Mouse (Mus musculus) embryonic facial prominence, embryonic 12.5 days (tissue): ENCODE measurements around the gene Rhot2. TPM values are rescaled to one million over a fixed set of nuclear protein-coding genes. Genes with fewer than 3 reads are reported as not detected.
A peak's percentile ranks its signal among the peaks of the same experiment; 100 is the strongest.

Experiments used
- ATAC-seq: fragments of 200-750 bp; cut with Nextera tagmentation; 2 replicates; pipeline ENCODE4 v1.8.0; 2017; ENCODE audit not compliant: insufficient number of reproducible peaks, insufficient read depth, low FRiP score, low TSS enrichment
- H3K27ac ChIP-seq: fragments of 300-500 bp; sonication (generic); 2 replicates; pipeline ENCODE4 v1.5.1; 2016; ENCODE audit warnings: mild to moderate bottlenecking
- H3K27me3 ChIP-seq: fragments of 300-500 bp; sonication (generic); 2 replicates; pipeline ENCODE4 v1.6.1; 2016; ENCODE audit warnings: mild to moderate bottlenecking, moderate library complexity
- H3K36me3 ChIP-seq: fragments of 300-500 bp; sonication (generic); 2 replicates; pipeline ENCODE4 v1.6.1; 2016; ENCODE audit warnings: mild to moderate bottlenecking
- H3K4me1 ChIP-seq: fragments of 300-500 bp; sonication (generic); 2 replicates; pipeline ENCODE4 v1.6.1; 2016
- H3K4me2 ChIP-seq: fragments of 300-500 bp; sonication (generic); replicated peaks from 2 replicates; pipeline ENCODE4 v1.6.1; 2016; ENCODE audit warnings: mild to moderate bottlenecking, moderate library complexity
- H3K4me3 ChIP-seq: fragments of 300-500 bp; sonication (generic); 2 replicates; pipeline ENCODE4 v1.5.1; 2016; ENCODE audit warnings: mild to moderate bottlenecking
- H3K9ac ChIP-seq: fragments of 300-500 bp; sonication (generic); 2 replicates; pipeline ENCODE4 v1.6.1; 2016; ENCODE audit warnings: mild to moderate bottlenecking, moderate library complexity
- H3K9me3 ChIP-seq: fragments of 300-500 bp; sonication (generic); 2 replicates; pipeline ENCODE4 v1.6.1; 2016; ENCODE audit warnings: mild to moderate bottlenecking, moderate library complexity
- WGBS: fragments of 180-500 bp; shearing (Covaris S2); methylation state at CpG from one replicate; pipeline ENCODE4 v1.1.7; 2016; 5-methylcytosine and 5-hydroxymethylcytosine counted together
- polyA plus RNA-seq: library from polyadenylated mRNA; unstranded; fragments of >200 nt; fragmentation: Nextera tagmentation; extraction: Ambion mirVana; gene quantifications from 2 replicates; pipeline ENCODE4 v1.2.1, GENCODE M21; 2016

The Rhot2 gene
- polyA plus RNA-seq, 1 experiment from 2014 or later, result 23.0 TPM

- Histone ChIP-seq H3K27ac (peak within 1 kb of the TSS; percentile 38; the same call in 1 of the 2 replicates), H3K27me3 (no peaks in the 10 kb centered on the region), H3K4me1 (peaks cover 37% of the 10 kb centered on the region), H3K9ac (0 out of 2 replicates have a peak within 1 kb of the TSS, but pooled peaks have one; percentile 15), H3K9me3 (no peaks in the 10 kb centered on the region), H3K4me3 (no peak within 1 kb of the TSS), H3K36me3 (peaks cover 55% of the 10 kb centered on the region), H3K4me2 (no peak within 1 kb of the TSS)
- no peak for ATAC-seq
- 22% methylated on average over 5 of the region's 5 CpGs for WGBS
Observed at GRCm38 (mm10) chr17:25880196-25880910, 35.7 kb upstream of the Rhot2 start, which contains the start of gene Wfikkn1. Gene Wfikkn1, minus strand, starts transcription at chr17:25880858.

DNA sequence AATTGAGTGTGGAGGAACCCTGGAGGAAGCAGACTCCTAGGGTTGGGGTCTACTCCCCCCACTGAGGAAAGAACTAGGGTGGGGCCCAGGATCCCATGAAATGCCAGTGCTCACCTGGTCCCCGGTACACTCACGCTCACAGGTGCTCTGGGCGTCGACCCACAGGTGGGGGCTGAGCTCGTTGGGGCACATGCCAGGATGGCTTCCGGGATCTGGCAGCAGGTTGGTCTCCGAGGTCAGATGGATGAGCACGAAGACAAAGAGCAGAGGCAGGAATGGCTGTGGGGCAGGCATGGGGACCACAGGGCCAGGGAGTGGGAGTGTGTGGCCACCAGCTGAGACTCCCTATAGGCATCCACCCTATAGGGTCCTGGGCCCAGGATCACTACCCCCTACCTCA, 35.1 kb upstream of the Rhot2 start:
- Histone ChIP-seq H3K4me1 (peaks cover 37% of the 10 kb centered on the region), H3K9me3 (no peaks in the 10 kb centered on the region), H3K27me3 (no peaks in the 10 kb centered on the region), H3K4me3 (no peak overlapping the region), H3K4me2 (no peak overlapping the region), H3K36me3 (peaks cover 49% of the 10 kb centered on the region), H3K9ac (no peak overlapping the region), H3K27ac (no peak overlapping the region)
- 73% methylated on average over 8 of the region's 8 CpGs for WGBS
- ATAC-seq, result no peak

DNA sequence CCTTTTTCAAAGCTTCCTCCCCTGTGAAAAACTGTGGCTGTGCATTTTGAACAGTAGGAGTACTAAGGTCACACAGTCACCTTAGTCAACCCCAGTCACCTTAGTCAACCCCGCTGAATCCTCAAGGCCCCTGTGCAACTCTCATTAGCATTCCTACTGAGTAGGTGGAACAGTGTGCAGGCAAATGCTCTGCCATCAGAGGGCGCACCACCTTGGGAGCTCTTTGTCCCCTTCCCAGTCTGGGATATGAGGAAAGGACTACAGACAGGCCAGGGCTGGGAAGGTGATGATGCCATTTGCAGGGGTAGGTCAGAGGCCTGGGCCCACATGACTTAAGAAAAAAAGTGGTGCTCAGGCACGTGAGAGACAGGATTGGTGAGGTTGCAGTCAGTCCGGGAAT, 34.6 kb upstream of the Rhot2 start:
- Histone ChIP-seq H3K36me3 (peaks cover 44% of the 10 kb centered on the region), H3K4me1 (peaks cover 37% of the 10 kb centered on the region), H3K4me3 (no peak overlapping the region), H3K9me3 (no peaks in the 10 kb centered on the region), H3K4me2 (no peak overlapping the region), H3K27me3 (no peaks in the 10 kb centered on the region), H3K9ac (no peak overlapping the region), H3K27ac (no peak overlapping the region)
- 47% methylated on average over 4 of the region's 4 CpGs for WGBS
- no peak for ATAC-seq

- ATAC-seq, result no peak
- 84% methylated on average over 19 of the region's 19 CpGs for WGBS
- no peaks in the 10 kb centered on the region for H3K9me3 ChIP-seq
- H3K27me3 ChIP-seq, result no peaks in the 10 kb centered on the region
- H3K9ac ChIP-seq, result no peak overlapping the region
- H3K4me2 ChIP-seq, result no peak overlapping the region
- H3K4me1 ChIP-seq, result peaks cover 40% of the 10 kb centered on the region
- H3K4me3 ChIP-seq, result no peak overlapping the region
- peaks cover 39% of the 10 kb centered on the region for H3K36me3 ChIP-seq
- H3K27ac ChIP-seq, result no peak overlapping the region
Observed at GRCm38 (mm10) chr17:25878611-25879180, 34.0 kb upstream of the Rhot2 start.

DNA sequence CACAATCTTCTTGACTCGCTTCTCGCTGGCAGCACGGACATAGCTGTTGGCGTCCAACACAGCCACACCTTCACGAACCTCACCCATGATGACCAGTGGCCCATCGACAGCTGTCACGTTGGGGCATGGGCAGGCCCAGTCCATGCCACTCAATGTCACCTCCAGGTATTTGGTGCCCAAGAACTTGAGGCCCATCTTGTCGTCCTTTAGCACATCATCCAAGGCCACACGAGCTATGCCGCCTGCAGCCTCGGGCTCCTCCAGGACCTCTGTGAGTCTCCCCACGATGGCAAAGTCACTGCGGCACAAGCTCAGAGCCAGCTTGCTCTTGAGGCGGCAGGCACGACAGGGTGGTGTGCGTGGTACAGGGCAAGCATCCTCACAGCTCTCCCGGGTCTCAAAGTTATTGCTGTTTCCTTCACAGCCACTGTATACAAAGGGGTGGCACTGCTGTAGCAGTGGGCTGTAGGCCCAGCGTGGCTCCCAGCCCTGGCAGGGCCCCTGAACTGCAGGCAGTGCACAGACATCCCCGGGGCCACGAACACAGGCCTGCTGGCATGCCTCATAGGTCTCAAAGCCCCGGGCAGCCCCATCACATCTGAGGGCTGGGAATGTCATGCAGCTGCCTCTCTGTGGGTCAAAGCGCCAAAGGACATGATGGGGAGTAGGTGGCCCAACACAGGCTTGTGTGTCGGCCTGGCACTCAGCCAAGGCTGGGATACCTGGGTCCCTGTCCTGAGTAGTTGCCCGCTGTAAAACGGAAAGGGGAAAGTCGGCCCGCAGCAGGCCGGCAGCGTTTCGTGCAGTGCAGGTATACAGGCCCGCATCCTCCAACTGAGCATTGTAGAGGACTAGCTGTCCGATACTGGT, 33.3 kb upstream of the Rhot2 start:
- H3K4me3 ChIP-seq, result no peak overlapping the region
- H3K27me3 ChIP-seq, result no peaks in the 10 kb centered on the region
- H3K27ac ChIP-seq, result no peak overlapping the region
- H3K9me3 ChIP-seq, result no peaks in the 10 kb centered on the region
- no peak overlapping the region for H3K4me2 ChIP-seq
- WGBS, result 91% methylated on average over 32 of the region's 32 CpGs
- H3K9ac ChIP-seq, result no peak overlapping the region
- peaks cover 40% of the 10 kb centered on the region for H3K4me1 ChIP-seq
- peaks cover 32% of the 10 kb centered on the region for H3K36me3 ChIP-seq
- no peak for ATAC-seq

- peaks cover 22% of the 10 kb centered on the region for H3K36me3 ChIP-seq
- no peak for ATAC-seq
- H3K27ac ChIP-seq, result no peak overlapping the region
- H3K27me3 ChIP-seq, result no peaks in the 10 kb centered on the region
- 92% methylated on average over 3 of the region's 3 CpGs for WGBS
- H3K9me3 ChIP-seq, result no peaks in the 10 kb centered on the region
- H3K4me2 ChIP-seq, result no peak overlapping the region
- H3K9ac ChIP-seq, result no peak overlapping the region
- H3K4me3 ChIP-seq, result no peak overlapping the region
- peaks cover 36% of the 10 kb centered on the region for H3K4me1 ChIP-seq
Observed at GRCm38 (mm10) chr17:25877025-25877424, 32.4 kb upstream of the Rhot2 start.

- Histone ChIP-seq H3K36me3 (peaks cover 17% of the 10 kb centered on the region), H3K4me3 (peak overlapping the region; percentile 77), H3K27ac (no peak overlapping the region; the same call in 1 of the 2 replicates), H3K9ac (peak overlapping the region; percentile 71; the same call in 1 of the 2 replicates), H3K27me3 (no peaks in the 10 kb centered on the region), H3K4me2 (peak overlapping the region; percentile 88), H3K4me1 (peaks cover 31% of the 10 kb centered on the region), H3K9me3 (no peaks in the 10 kb centered on the region)
- no peak for ATAC-seq
- 53% methylated on average over 10 of the region's 10 CpGs for WGBS
Observed at GRCm38 (mm10) chr17:25876347-25876915, 31.8 kb upstream of the Rhot2 start.

GRCm38 (mm10) chr17:25875171-25876136, 30.8 kb upstream of the Rhot2 start:
- Histone ChIP-seq H3K36me3 (peaks cover 17% of the 10 kb centered on the region), H3K27ac (peak overlapping the region; percentile 87), H3K4me2 (peak overlapping the region; percentile 88), H3K4me3 (peak overlapping the region; percentile 77), H3K4me1 (peaks cover 22% of the 10 kb centered on the region), H3K9ac (peak overlapping the region; percentile 71), H3K9me3 (no peaks in the 10 kb centered on the region), H3K27me3 (no peaks in the 10 kb centered on the region)
- 1% methylated on average over 59 of the region's 59 CpGs for WGBS
- ATAC-seq, result peak; percentile 86

DNA sequence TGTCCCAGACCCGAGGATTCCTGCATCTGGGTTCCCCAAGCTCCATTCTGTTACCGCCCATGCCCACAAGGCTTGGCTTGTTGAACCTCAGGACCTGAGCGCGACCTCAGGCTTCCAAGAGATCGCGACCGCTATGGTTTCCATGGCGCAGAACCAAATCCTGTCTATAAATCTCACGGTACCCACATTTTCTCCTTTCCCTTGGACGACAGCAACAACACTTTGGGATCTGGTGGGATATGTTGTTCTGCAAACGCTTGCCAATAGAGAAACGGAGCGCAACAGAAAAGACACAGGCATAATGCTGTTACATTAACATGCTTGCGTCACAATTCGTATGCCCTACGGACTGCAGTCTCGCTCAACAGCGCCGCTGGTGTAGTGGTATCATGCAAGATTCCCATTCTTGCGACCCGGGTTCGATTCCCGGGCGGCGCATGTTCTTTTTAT, 30.1 kb upstream of the Rhot2 start, which contains the start of gene Mettl26:
TSS of gene Mettl26 (plus strand) at position 354 of the 450 bp plus-strand sequence.
- H3K27ac ChIP-seq, result peak within 1 kb of the TSS; percentile 87
- H3K9ac ChIP-seq, result peak within 1 kb of the TSS; percentile 71
- H3K9me3 ChIP-seq, result no peaks in the 10 kb centered on the region
- WGBS, result 2% methylated on average over 25 of the region's 25 CpGs
- no peak for ATAC-seq
- peaks cover 17% of the 10 kb centered on the region for H3K36me3 ChIP-seq
- peak within 1 kb of the TSS; percentile 88 for H3K4me2 ChIP-seq
- peak within 1 kb of the TSS; percentile 77 for H3K4me3 ChIP-seq
- H3K4me1 ChIP-seq, result peaks cover 16% of the 10 kb centered on the region
- no peaks in the 10 kb centered on the region for H3K27me3 ChIP-seq

- 8% methylated on average over 14 of the region's 14 CpGs for WGBS
- peak overlapping the region; percentile 87 for H3K27ac ChIP-seq
- peaks cover 16% of the 10 kb centered on the region for H3K4me1 ChIP-seq
Observed at GRCm38 (mm10) chr17:25874148-25874720, 29.6 kb upstream of the Rhot2 start.

More at GRCm38 (mm10) chr17:25874148-25874720, 29.6 kb upstream of the Rhot2 start:
- no peak for ATAC-seq
- Histone ChIP-seq H3K27me3 (no peaks in the 10 kb centered on the region), H3K36me3 (peaks cover 16% of the 10 kb centered on the region), H3K4me2 (peak overlapping the region; percentile 88), H3K9ac (peak overlapping the region; percentile 41; the same call in 1 of the 2 replicates), H3K4me3 (peak overlapping the region; percentile 77), H3K9me3 (no peaks in the 10 kb centered on the region)
